Mouse (Mus musculus): Measurements from ENCODE around the gene Prkg1. TPM values are rescaled to one million over a fixed set of nuclear protein-coding genes. Genes with fewer than 3 reads are reported as not detected.
"Not testable (repeated sequence)": the region's sequence is repeated elsewhere in the genome, so short reads cannot be mapped to it uniquely, and the experiment has no call there.

Gene Prkg1
- polyA plus RNA-seq, 1 experiment from 2014 or later = 10.3 TPM

- no peak overlapping the region for H3K27ac ChIP-seq (ENCODE audit: low read depth, low read length)
- H3K4me3 ChIP-seq (ENCODE audit: low read depth, low read length) = no peak overlapping the region
- 89% methylated on average over 1 of the region's 1 CpGs for WGBS
- no peaks in the 10 kb centered on the region for H3K36me3 ChIP-seq (ENCODE audit: control insufficient read depth, insufficient read depth, low read length)
- H3K9me3 ChIP-seq (ENCODE audit: control insufficient read depth, low read length) = no peaks in the 10 kb centered on the region
- ATAC-seq (ENCODE audit: low read depth) = no peak
- H3K9ac ChIP-seq (replicated peaks; ENCODE audit: low read depth, low read length) = no peak overlapping the region
- H3K4me1 ChIP-seq (ENCODE audit: control insufficient read depth, insufficient read depth, low read length) = no peaks in the 10 kb centered on the region
- no peak overlapping the region for H3K4me2 ChIP-seq (ENCODE audit: low read depth, low read length)
- H3K27me3 ChIP-seq (ENCODE audit: control insufficient read depth, insufficient read depth, low read length) = no peaks in the 10 kb centered on the region
These were observed 541.4 kb downstream of the Prkg1 start for GRCm38 (mm10) chr19:31223457-31223856.

DNA sequence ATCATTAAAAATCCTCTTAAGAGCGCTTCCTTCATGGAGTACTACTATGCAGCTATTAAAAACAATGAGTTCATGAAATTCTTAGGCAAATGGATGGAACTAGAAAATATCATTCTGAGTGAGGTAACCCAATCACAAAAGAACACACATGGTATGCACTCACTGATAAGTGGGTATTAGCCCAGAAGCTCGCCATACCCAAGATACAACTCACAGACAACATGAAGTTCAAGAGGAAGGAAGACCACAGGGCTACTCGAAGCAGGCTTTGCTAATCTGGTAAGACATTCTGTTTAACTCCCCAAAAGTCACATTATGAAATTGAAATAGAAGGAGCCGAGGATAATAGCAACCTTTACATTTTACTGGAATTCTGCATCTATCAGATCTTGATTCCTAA lies 545.6 kb downstream of the Prkg1 start:
- H3K4me1 ChIP-seq (ENCODE audit: control insufficient read depth, insufficient read depth, low read length); H3K27ac ChIP-seq (ENCODE audit: low read depth, low read length); H3K4me3 ChIP-seq (ENCODE audit: low read depth, low read length); H3K27me3 ChIP-seq (ENCODE audit: control insufficient read depth, insufficient read depth, low read length); H3K9me3 ChIP-seq (ENCODE audit: control insufficient read depth, low read length); ATAC-seq (ENCODE audit: low read depth); H3K36me3 ChIP-seq (ENCODE audit: control insufficient read depth, insufficient read depth, low read length); H3K4me2 ChIP-seq (ENCODE audit: low read depth, low read length); H3K9ac ChIP-seq (replicated peaks; ENCODE audit: low read depth, low read length): not testable (repeated sequence)
- WGBS = 91% methylated on average over 4 of the region's 4 CpGs

- no peaks in the 10 kb centered on the region for H3K9me3 ChIP-seq (ENCODE audit: control insufficient read depth, low read length)
- no peaks in the 10 kb centered on the region for H3K36me3 ChIP-seq (ENCODE audit: control insufficient read depth, insufficient read depth, low read length)
- no peak overlapping the region for H3K4me3 ChIP-seq (ENCODE audit: low read depth, low read length)
- H3K27me3 ChIP-seq (ENCODE audit: control insufficient read depth, insufficient read depth, low read length) = no peaks in the 10 kb centered on the region
- WGBS = 72% methylated on average over 3 of the region's 3 CpGs
- ATAC-seq (ENCODE audit: low read depth) = no peak
- no peak overlapping the region for H3K4me2 ChIP-seq (ENCODE audit: low read depth, low read length)
- no peaks in the 10 kb centered on the region for H3K4me1 ChIP-seq (ENCODE audit: control insufficient read depth, insufficient read depth, low read length)
- H3K9ac ChIP-seq (replicated peaks; ENCODE audit: low read depth, low read length) = no peak overlapping the region
- H3K27ac ChIP-seq (ENCODE audit: low read depth, low read length) = no peak overlapping the region
These were observed 554.0 kb downstream of the Prkg1 start for GRCm38 (mm10) chr19:31210850-31211249.

DNA sequence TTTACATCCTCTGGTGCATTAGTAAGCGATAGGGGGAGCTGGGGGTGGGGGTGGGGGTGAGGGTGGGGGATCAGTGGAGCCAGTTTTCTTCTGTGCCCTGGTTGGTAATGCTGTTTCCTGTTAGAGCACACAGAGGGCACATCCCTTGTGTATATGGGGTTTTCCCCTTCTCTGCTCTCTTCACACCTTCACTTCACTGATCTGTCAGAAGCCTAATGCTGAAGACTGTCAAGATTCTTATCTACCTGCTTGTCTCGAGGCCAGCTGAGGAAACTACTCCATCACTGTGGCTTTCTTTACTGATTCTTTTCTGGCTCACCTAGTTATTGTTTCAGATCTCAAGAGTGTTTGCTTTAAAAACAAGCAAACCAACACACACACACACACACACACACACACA lies 554.4 kb downstream of the Prkg1 start:
- H3K27me3 ChIP-seq (ENCODE audit: control insufficient read depth, insufficient read depth, low read length) = no peaks in the 10 kb centered on the region
- no peaks in the 10 kb centered on the region for H3K9me3 ChIP-seq (ENCODE audit: control insufficient read depth, low read length)
- H3K4me2 ChIP-seq (ENCODE audit: low read depth, low read length) = no peak overlapping the region
- H3K27ac ChIP-seq (ENCODE audit: low read depth, low read length) = no peak overlapping the region
- no peaks in the 10 kb centered on the region for H3K36me3 ChIP-seq (ENCODE audit: control insufficient read depth, insufficient read depth, low read length)
- no peaks in the 10 kb centered on the region for H3K4me1 ChIP-seq (ENCODE audit: control insufficient read depth, insufficient read depth, low read length)
- H3K4me3 ChIP-seq (ENCODE audit: low read depth, low read length) = no peak overlapping the region
- H3K9ac ChIP-seq (replicated peaks; ENCODE audit: low read depth, low read length) = no peak overlapping the region
- ATAC-seq (ENCODE audit: low read depth) = no peak
- 54% methylated on average over 2 of the region's 2 CpGs for WGBS

DNA sequence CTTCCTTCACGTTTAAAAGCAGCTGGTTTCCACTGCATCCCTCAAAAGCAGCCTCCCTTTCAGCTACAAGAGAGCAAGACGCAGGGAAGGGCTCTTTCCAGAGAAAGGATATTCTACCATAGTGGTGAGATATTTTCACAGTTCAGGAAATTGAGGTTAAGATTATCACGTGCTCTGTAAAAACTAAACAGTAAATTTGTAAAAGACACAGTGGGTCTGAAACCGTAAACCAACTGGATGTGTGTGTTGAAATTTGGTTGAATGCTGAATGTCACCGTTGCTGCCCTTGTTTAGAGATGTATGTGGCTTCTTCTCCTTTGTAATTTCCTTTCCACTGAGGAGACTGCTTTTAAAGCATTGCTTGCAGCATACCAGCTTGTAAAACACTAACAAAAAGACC lies 565.2 kb downstream of the Prkg1 start:
- H3K4me3 ChIP-seq (ENCODE audit: low read depth, low read length) = no peak overlapping the region
- no peak overlapping the region for H3K9ac ChIP-seq (replicated peaks; ENCODE audit: low read depth, low read length)

GRCm38 (mm10) chr19:31198461-31198860 lies 566.4 kb downstream of the Prkg1 start:
- no peaks in the 10 kb centered on the region for H3K9me3 ChIP-seq (ENCODE audit: control insufficient read depth, low read length)
- 77% methylated on average over 4 of the region's 4 CpGs for WGBS

More for the DNA sequence above, 565.2 kb downstream of the Prkg1 start:
- Histone ChIP-seq H3K27ac (ENCODE audit: low read depth, low read length) (no peak overlapping the region), H3K4me2 (ENCODE audit: low read depth, low read length) (no peak overlapping the region), H3K27me3 (ENCODE audit: control insufficient read depth, insufficient read depth, low read length) (no peaks in the 10 kb centered on the region), H3K9me3 (ENCODE audit: control insufficient read depth, low read length) (no peaks in the 10 kb centered on the region), H3K4me1 (ENCODE audit: control insufficient read depth, insufficient read depth, low read length) (no peaks in the 10 kb centered on the region), H3K36me3 (ENCODE audit: control insufficient read depth, insufficient read depth, low read length) (no peaks in the 10 kb centered on the region)
- ATAC-seq (ENCODE audit: low read depth) = no peak
- WGBS = 40% methylated on average over 5 of the region's 5 CpGs

DNA sequence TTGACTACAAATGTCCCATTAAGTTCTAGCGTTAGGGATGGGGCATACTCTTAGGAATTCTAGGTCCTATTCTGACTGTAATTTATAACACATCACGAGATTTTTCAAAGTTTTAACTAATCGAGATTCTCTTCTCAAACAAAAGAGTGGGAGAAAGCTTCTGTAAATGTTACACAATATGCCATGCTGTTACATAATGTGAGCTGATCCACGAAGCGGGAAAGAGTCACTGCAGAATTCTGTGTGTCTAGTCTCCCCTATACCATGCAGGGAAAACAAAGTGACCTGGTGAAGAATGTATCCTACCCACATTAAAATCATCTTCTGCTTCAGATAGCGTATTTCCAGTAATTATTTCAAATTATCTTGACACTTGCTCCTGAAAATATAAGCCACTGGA lies 567.8 kb downstream of the Prkg1 start:
- Histone ChIP-seq H3K4me3 (ENCODE audit: low read depth, low read length) (no peak overlapping the region), H3K9ac (replicated peaks; ENCODE audit: low read depth, low read length) (no peak overlapping the region), H3K27ac (ENCODE audit: low read depth, low read length) (no peak overlapping the region), H3K4me2 (ENCODE audit: low read depth, low read length) (no peak overlapping the region), H3K9me3 (ENCODE audit: control insufficient read depth, low read length) (no peaks in the 10 kb centered on the region), H3K4me1 (ENCODE audit: control insufficient read depth, insufficient read depth, low read length) (no peaks in the 10 kb centered on the region), H3K36me3 (ENCODE audit: control insufficient read depth, insufficient read depth, low read length) (no peaks in the 10 kb centered on the region), H3K27me3 (ENCODE audit: control insufficient read depth, insufficient read depth, low read length) (no peaks in the 10 kb centered on the region)
- ATAC-seq (ENCODE audit: low read depth) = no peak
- 81% methylated on average over 6 of the region's 6 CpGs for WGBS

More at GRCm38 (mm10) chr19:31198461-31198860, 566.4 kb downstream of the Prkg1 start:
- ATAC-seq (ENCODE audit: low read depth) = no peak
- Histone ChIP-seq H3K27ac (ENCODE audit: low read depth, low read length) (no peak overlapping the region), H3K27me3 (ENCODE audit: control insufficient read depth, insufficient read depth, low read length) (no peaks in the 10 kb centered on the region), H3K9ac (replicated peaks; ENCODE audit: low read depth, low read length) (no peak overlapping the region), H3K4me1 (ENCODE audit: control insufficient read depth, insufficient read depth, low read length) (no peaks in the 10 kb centered on the region), H3K36me3 (ENCODE audit: control insufficient read depth, insufficient read depth, low read length) (no peaks in the 10 kb centered on the region), H3K4me3 (ENCODE audit: low read depth, low read length) (no peak overlapping the region), H3K4me2 (ENCODE audit: low read depth, low read length) (no peak overlapping the region)

DNA sequence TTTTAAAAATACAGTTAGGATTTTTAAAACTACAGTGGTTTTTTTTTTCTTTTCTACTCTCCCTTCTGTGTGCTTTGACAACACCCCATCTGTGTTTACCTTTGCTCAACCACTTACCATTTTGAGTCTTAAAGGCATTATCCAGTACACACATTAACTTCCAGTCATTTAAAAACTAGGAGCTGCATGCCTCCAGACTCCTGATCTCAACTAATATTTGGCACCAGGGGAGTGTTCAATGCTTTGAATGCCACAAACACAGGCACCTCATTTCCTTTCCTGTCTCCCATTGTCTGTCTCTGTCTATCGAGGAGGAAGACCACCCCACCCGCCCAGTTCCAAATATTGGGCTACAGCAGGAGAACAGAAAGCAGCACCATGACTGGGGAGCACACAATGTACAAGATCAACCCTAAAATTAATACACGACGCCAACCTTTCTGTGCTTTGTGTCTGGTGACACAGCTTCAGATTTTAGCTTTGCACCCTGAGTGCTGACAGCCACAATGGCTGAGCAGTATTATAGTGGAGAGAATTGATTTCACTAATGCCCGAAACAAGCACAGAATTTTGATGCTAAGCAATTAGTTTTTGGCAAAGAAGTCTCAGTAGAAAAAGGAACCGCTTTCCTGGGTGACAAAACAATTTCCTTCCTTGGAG lies 576.1 kb downstream of the Prkg1 start:
- no peak overlapping the region for H3K27ac ChIP-seq (ENCODE audit: low read depth, low read length)
- no peak overlapping the region for H3K4me3 ChIP-seq (ENCODE audit: low read depth, low read length)
- H3K36me3 ChIP-seq (ENCODE audit: control insufficient read depth, insufficient read depth, low read length) = no peaks in the 10 kb centered on the region
- no peak for ATAC-seq (ENCODE audit: low read depth)
- H3K4me1 ChIP-seq (ENCODE audit: control insufficient read depth, insufficient read depth, low read length) = no peaks in the 10 kb centered on the region
- H3K9me3 ChIP-seq (ENCODE audit: control insufficient read depth, low read length) = no peaks in the 10 kb centered on the region
- WGBS = 80% methylated on average over 6 of the region's 6 CpGs
- no peaks in the 10 kb centered on the region for H3K27me3 ChIP-seq (ENCODE audit: control insufficient read depth, insufficient read depth, low read length)
- no peak overlapping the region for H3K4me2 ChIP-seq (ENCODE audit: low read depth, low read length)
- H3K9ac ChIP-seq (replicated peaks; ENCODE audit: low read depth, low read length) = no peak overlapping the region

DNA sequence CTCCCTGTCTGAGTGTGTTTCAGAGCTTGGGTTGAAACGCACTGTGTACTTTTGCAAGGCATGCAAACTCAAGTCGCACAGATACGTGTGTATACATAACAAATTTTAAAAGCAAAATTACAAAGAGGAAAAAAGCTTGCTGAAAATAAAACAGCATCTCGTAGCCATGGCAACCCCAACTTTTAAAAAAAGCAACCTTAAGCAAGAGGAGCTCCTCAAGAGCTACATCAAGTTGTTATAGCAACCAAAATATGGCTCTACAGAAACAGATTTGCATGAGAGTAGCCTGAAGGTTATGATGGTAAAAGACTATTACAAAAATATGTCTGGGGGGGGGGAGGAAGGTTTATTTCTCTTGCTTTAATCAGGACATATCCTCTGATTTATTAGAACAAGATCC lies 584.1 kb downstream of the Prkg1 start:
- Histone ChIP-seq H3K4me1 (ENCODE audit: control insufficient read depth, insufficient read depth, low read length) (no peaks in the 10 kb centered on the region), H3K4me3 (ENCODE audit: low read depth, low read length) (no peak overlapping the region), H3K4me2 (ENCODE audit: low read depth, low read length) (no peak overlapping the region), H3K27me3 (ENCODE audit: control insufficient read depth, insufficient read depth, low read length) (no peaks in the 10 kb centered on the region), H3K27ac (ENCODE audit: low read depth, low read length) (no peak overlapping the region), H3K9ac (replicated peaks; ENCODE audit: low read depth, low read length) (no peak overlapping the region), H3K9me3 (ENCODE audit: control insufficient read depth, low read length) (no peaks in the 10 kb centered on the region), H3K36me3 (ENCODE audit: control insufficient read depth, insufficient read depth, low read length) (no peaks in the 10 kb centered on the region)
- ATAC-seq (ENCODE audit: low read depth) = no peak
- 85% methylated on average over 4 of the region's 4 CpGs for WGBS
